Mouse (Mus musculus): ENCODE measurements around the gene Med7.

- TF ChIP-seq CTCF (IDR thresholded peaks at IDR 0.05; ENCODE audit: insufficient read depth, low read depth, low read length) = no peak
- TF ChIP-seq POLR2A (IDR thresholded peaks at IDR 0.05; ENCODE audit: insufficient read depth, low read depth, low read length) = no peak
Observed at GRCm38 (mm10) chr11:46466878-46467277, 30.2 kb downstream of the Med7 start.
